ENCODE assay signal across 31 mouse cellular contexts in genomic region chr10:4284781-4285180, GRCm38 (mm10). TPM values are rescaled to one million over a fixed set of nuclear protein-coding genes. Genes with fewer than 3 reads are reported as not detected.
DNase-seq lines count a peak whose midpoint lies in the region; ATAC-seq and TF ChIP-seq lines count a peak whose summit lies in the region.
"Had no signal": no experiment of that assay in that cellular context is flagged by ENCODE, and none has a peak within 500 bp of the region (broad histone marks: within the 10 kb centered on the region; RNA-seq: fewer than 3 reads in every experiment).

No protein-coding gene starts in this region.

- TF ChIP-seq POLR2A in ES-Bruce4 (IDR thresholded peaks at IDR 0.05; ENCODE audit: insufficient read depth, low read length), result no peak

- 0 out of 2 replicates have a peak, but pooled peaks have one; percentile 8 for TF ChIP-seq EP300 in ES-Bruce4 (IDR thresholded peaks at IDR 0.05; ENCODE audit: insufficient read depth, low read depth, low read length)

- H3K4me2 ChIP-seq in stomach, embryonic 16.5 days (ENCODE audit: low read depth, low read length), result no peak overlapping the region
- H3K4me2 ChIP-seq: embryonic facial prominence, embryonic 12.5 days; heart, embryonic 13.5 days; hindbrain, embryonic 14.5 days; limb, embryonic 12.5 days; liver, embryonic 15.5 days; lung, embryonic 14.5 days; midbrain, embryonic 11.5 days; neural tube, embryonic 12.5 days had no signal

- H3K27me3 ChIP-seq in ES-Bruce4 (ENCODE audit: control insufficient read depth, insufficient read depth, low read length, poor library complexity, severe bottlenecking), result no peaks in the 10 kb centered on the region
- no peaks in the 10 kb centered on the region for H3K27me3 ChIP-seq in stomach, embryonic 16.5 days (ENCODE audit: control insufficient read depth, insufficient read depth, low read length)
- H3K27me3 ChIP-seq: embryonic facial prominence, embryonic 12.5 days; heart, embryonic 13.5 days; limb, embryonic 12.5 days; liver, embryonic 15.5 days; neural tube, embryonic 12.5 days had no signal

- H3K9ac ChIP-seq in ES-Bruce4 (ENCODE audit: low read depth, poor library complexity, severe bottlenecking) (peak overlapping the region; percentile 77), ES-E14 (ENCODE audit: insufficient read depth, low read depth, low read length, poor library complexity, severe bottlenecking) (no peak overlapping the region; the same call in 1 of the 2 replicates)
- no peak overlapping the region for H3K9ac ChIP-seq in stomach, embryonic 16.5 days (ENCODE audit: low read length)
- H3K9ac ChIP-seq: embryonic facial prominence, embryonic 12.5 days; heart, embryonic 13.5 days; hindbrain, embryonic 14.5 days; limb, embryonic 12.5 days; liver, embryonic 15.5 days; lung, embryonic 14.5 days; neural tube, embryonic 12.5 days had no signal

- in situ Hi-C loops in ES-E14 (cut with MboI; ENCODE audit: low sequenced_read_pairs in 2 of 2, unreplicated experiment in 2 of 2), result no loop called here

- DNase-seq in lung, postnatal 10 days, result peak; percentile 7
- DNase-seq in lung, postnatal 14 days, result no peak
- no peak for DNase-seq in ES-E14 (ENCODE audit: low read depth, low spot score)
- no peak for DNase-seq in adrenal gland, postnatal 4 days (ENCODE audit: low spot score in 2 of 2)
- DNase-seq: adrenal gland, postnatal 10 days; B cell, adult 2 months; cerebellum, adult 11-12 months; cerebellum, adult 9-11 months; embryo, embryonic 11 days; gastrocnemius, postnatal 36 days; heart, adult 18-20 months; heart, postnatal 10 days; kidney, adult 18-20 months; kidney, postnatal 14 days; lung, embryonic 14.5 days; lung, postnatal 36 days; right cerebral cortex, postnatal 4 days; thymus, adult 2 months; thymus, postnatal 4 days had no signal

- H3K4me3 ChIP-seq in ES-Bruce4 (ENCODE audit: low read depth, low read length), result peak overlapping the region; percentile 49
- H3K4me3 ChIP-seq in ES-E14 (ENCODE audit: insufficient read depth in 1 of 2, low read depth in 1 of 2, low read length in 2 of 2, poor library complexity in 1 of 2, severe bottlenecking in 1 of 2), result no peak overlapping the region; a peak in 1 of 4 replicates
- H3K4me3 ChIP-seq in stomach, embryonic 16.5 days (replicated peaks; ENCODE audit: low read length), result no peak overlapping the region
- H3K4me3 ChIP-seq: embryonic facial prominence, embryonic 12.5 days; heart, embryonic 13.5 days; left cerebral cortex, adult 2 months; limb, embryonic 12.5 days; liver, embryonic 15.5 days; neural tube, embryonic 12.5 days had no signal

- H3K4me1 ChIP-seq in ES-Bruce4 (ENCODE audit: control insufficient read depth, insufficient read depth, low read length), result no peaks in the 10 kb centered on the region
- peaks cover 8 to 12% of the 10 kb centered on the region in 2 experiments for H3K4me1 ChIP-seq in ES-E14 (ENCODE audit: control insufficient read depth in 2 of 2, insufficient read depth in 2 of 2, low read length in 2 of 2, poor library complexity in 1 of 2)
- H3K4me1 ChIP-seq in stomach, embryonic 16.5 days (ENCODE audit: control insufficient read depth, insufficient read depth, low read length), result peaks cover 16% of the 10 kb centered on the region
- H3K4me1 ChIP-seq: liver, embryonic 15.5 days had no signal

- WGBS in stomach, embryonic 16.5 days, result 72% methylated on average over 1 of the region's 1 CpGs

- H3K36me3 ChIP-seq in ES-Bruce4 (ENCODE audit: control insufficient read depth, insufficient read depth, low read length, poor library complexity, severe bottlenecking) (peaks cover 27% of the 10 kb centered on the region), ES-E14 (ENCODE audit: control insufficient read depth, insufficient read depth, low read length, poor library complexity, severe bottlenecking) (peaks cover 4% of the 10 kb centered on the region)
- H3K36me3 ChIP-seq in stomach, embryonic 16.5 days (ENCODE audit: control insufficient read depth, insufficient read depth, low read length), result no peaks in the 10 kb centered on the region
- H3K36me3 ChIP-seq: embryonic facial prominence, embryonic 12.5 days; heart, embryonic 13.5 days; limb, embryonic 12.5 days; liver, embryonic 15.5 days; neural tube, embryonic 12.5 days had no signal

- H3K9me3 ChIP-seq in ES-Bruce4 (replicated peaks; ENCODE audit: control insufficient read depth, insufficient read depth, low read length, poor library complexity, severe bottlenecking) (no peaks in the 10 kb centered on the region), ES-E14 (ENCODE audit: control insufficient read depth, insufficient read depth, low read depth, low read length) (no peaks in the 10 kb centered on the region)
- H3K9me3 ChIP-seq in stomach, embryonic 16.5 days (replicated peaks; ENCODE audit: control insufficient read depth, low read length), result no peaks in the 10 kb centered on the region
- H3K9me3 ChIP-seq: embryonic facial prominence, embryonic 12.5 days; heart, embryonic 13.5 days; limb, embryonic 12.5 days; liver, embryonic 15.5 days; neural tube, embryonic 12.5 days had no signal

- H3K27ac ChIP-seq in ES-Bruce4 (ENCODE audit: insufficient read depth, low read length) (peak overlapping the region; percentile 96), ES-E14 (ENCODE audit: insufficient read depth, low read depth, low read length, poor library complexity, severe bottlenecking) (peak overlapping the region; percentile 86)
- H3K27ac ChIP-seq in stomach, embryonic 16.5 days (ENCODE audit: low read length), result peak overlapping the region; percentile 79; the same call in 1 of the 2 replicates
- H3K27ac ChIP-seq: embryonic facial prominence, embryonic 12.5 days; hindbrain, embryonic 14.5 days; left cerebral cortex, adult 2 months; limb, embryonic 12.5 days; liver, embryonic 15.5 days; neural tube, embryonic 12.5 days had no signal

- TF ChIP-seq CTCF in ES-Bruce4 (IDR thresholded peaks at IDR 0.05; ENCODE audit: low read depth, low read length), result no peak

- ATAC-seq in stomach, embryonic 16.5 days (ENCODE audit: insufficient read depth, low FRiP score), result no peak
- ATAC-seq: forebrain, embryonic 14.5 days; midbrain, embryonic 16.5 days had no signal

TF ChIP-seq in ES-E14, 5 proteins besides CTCF, POLR2A, EP300 and RAD21:
- TF ChIP-seq MAFK (IDR thresholded peaks at IDR 0.05; ENCODE audit: insufficient read depth, low read depth, low read length), result no peak
- no peak for TF ChIP-seq CHD2 (IDR thresholded peaks at IDR 0.05; ENCODE audit: low read depth, low read length)
- TF ChIP-seq HCFC1 (IDR thresholded peaks at IDR 0.05; ENCODE audit: borderline replicate concordance, insufficient read depth, low read length), result no peak
- TF ChIP-seq ZNF384 (IDR thresholded peaks at IDR 0.05; ENCODE audit: low read depth, low read length), result no peak
- TF ChIP-seq ZC3H11A (IDR thresholded peaks at IDR 0.05; ENCODE audit: borderline replicate concordance, low read depth, low read length), result no peak
TF ChIP-seq in ES-E14: peak in this region for 0.

RNA-seq across cellular contexts. Expression of gene Akap12, which starts 18.6 kb away (rescaled TPM):
- polyA plus RNA-seq in ES-Bruce4 (2011; ENCODE audit: insufficient read depth, insufficient read length, low read depth, missing spikeins), result 381 and 387 TPM in 2 replicates
- 346 and 466 TPM in 2 replicates for total RNA-seq in ES-E14 (2012; rRNA removed)
- 68.1 and 71.4 TPM in 2 replicates for polyA plus RNA-seq in stomach, embryonic 16.5 days (2015; fragmentation: Nextera tagmentation; extraction: Ambion mirVana)
- total RNA-seq in adrenal gland, postnatal 4 days (2021), result 10 to 100 TPM; 58.7 to 74.8 TPM
